In the genomic region with DNA sequence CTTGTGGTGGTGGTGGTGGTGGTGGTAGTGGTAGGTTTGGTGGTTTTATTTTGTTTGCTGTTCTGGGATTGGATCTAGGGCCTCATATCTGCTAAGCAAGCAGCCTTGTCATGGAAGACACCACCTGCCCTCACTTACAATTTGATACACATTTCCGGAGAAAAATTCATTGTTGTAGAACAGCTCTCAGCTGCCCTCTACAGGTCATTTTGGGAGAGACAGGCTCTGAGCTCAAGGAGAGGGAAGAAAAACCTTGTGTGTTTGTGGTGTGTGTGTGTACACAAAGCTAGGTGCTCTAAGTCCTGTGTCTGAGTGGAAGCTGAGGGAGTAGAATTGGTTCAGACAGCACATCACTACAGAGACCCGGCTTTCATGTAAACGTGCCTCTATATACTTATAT, we compare ENCODE assay signal across 10 mouse cellular contexts. TPM values are rescaled to one million over a fixed set of nuclear protein-coding genes. Genes with fewer than 3 reads are reported as not detected.
A peak's percentile ranks its signal among the peaks of the same experiment; 100 is the strongest.
DNase-seq lines count a peak whose midpoint lies in the region; ATAC-seq and TF ChIP-seq lines count a peak whose summit lies in the region.
"Had no signal": no experiment of that assay in that cellular context is flagged by ENCODE, and none has a peak within 500 bp of the region (broad histone marks: within the 10 kb centered on the region; RNA-seq: fewer than 3 reads in every experiment).

No protein-coding gene starts in this region.

- H3K27me3 ChIP-seq in kidney, embryonic 15.5 days, result no peaks in the 10 kb centered on the region
- H3K27me3 ChIP-seq in midbrain, embryonic 13.5 days, result no peaks in the 10 kb centered on the region
- H3K27me3 ChIP-seq: embryonic facial prominence, embryonic 13.5 days; limb, embryonic 13.5 days had no signal

- DNase-seq in kidney, adult 18-20 months, result peak; percentile 68
- peak; percentile 67 for DNase-seq in ES-CJ7 (ENCODE audit: low read depth, low spot score)
- peak; percentile 72 for DNase-seq in c-Kit-positive CD71-positive TER-119-positive erythroid progenitor cells, embryonic 14.5 days (ENCODE audit: low spot score)
- peak; percentile 65 for DNase-seq in forelimb bud, embryonic 11.5 days (ENCODE audit: low read depth, low spot score)
- peak in 1 of 2 experiments; percentile 72 for DNase-seq in layer of hippocampus, adult 2 months (ENCODE audit: low spot score in 2 of 2)
- peak; percentile 43 to 75 for DNase-seq in thymus, postnatal 10 days (ENCODE audit: low spot score in 2 of 2)

- TF ChIP-seq CTCF in layer of hippocampus, adult 2 months (conservative IDR thresholded peaks at IDR 0.05), result peak; percentile 93

- H3K4me2 ChIP-seq in kidney, embryonic 15.5 days, result no peak overlapping the region
- no peak overlapping the region for H3K4me2 ChIP-seq in midbrain, embryonic 13.5 days (replicated peaks)
- H3K4me2 ChIP-seq: embryonic facial prominence, embryonic 13.5 days; limb, embryonic 13.5 days had no signal

- H3K9ac ChIP-seq in kidney, embryonic 15.5 days, result no peak overlapping the region
- no peak overlapping the region for H3K9ac ChIP-seq in midbrain, embryonic 13.5 days (replicated peaks)
- H3K9ac ChIP-seq: embryonic facial prominence, embryonic 13.5 days; limb, embryonic 13.5 days had no signal

- ATAC-seq in kidney, embryonic 15.5 days (replicated peaks; ENCODE audit: low FRiP score), result no peak
- no peak for ATAC-seq in midbrain, embryonic 13.5 days

- H3K36me3 ChIP-seq in kidney, embryonic 15.5 days, result no peaks in the 10 kb centered on the region
- H3K36me3 ChIP-seq in midbrain, embryonic 13.5 days, result no peaks in the 10 kb centered on the region
- H3K36me3 ChIP-seq: embryonic facial prominence, embryonic 13.5 days; limb, embryonic 13.5 days had no signal

- H3K9me3 ChIP-seq in kidney, embryonic 15.5 days (replicated peaks), result no peaks in the 10 kb centered on the region
- H3K9me3 ChIP-seq in midbrain, embryonic 13.5 days, result no peaks in the 10 kb centered on the region
- H3K9me3 ChIP-seq: embryonic facial prominence, embryonic 13.5 days; limb, embryonic 13.5 days had no signal

- peaks cover 2% of the 10 kb centered on the region for H3K4me1 ChIP-seq in kidney, embryonic 15.5 days
- peaks cover 11% of the 10 kb centered on the region for H3K4me1 ChIP-seq in midbrain, embryonic 13.5 days (replicated peaks)

- H3K27ac ChIP-seq in kidney, embryonic 15.5 days, result no peak overlapping the region
- H3K27ac ChIP-seq in layer of hippocampus, adult 2 months, result no peak overlapping the region
- peak overlapping the region; percentile 65; the same call in 1 of the 2 replicates for H3K27ac ChIP-seq in midbrain, embryonic 13.5 days
- H3K27ac ChIP-seq: embryonic facial prominence, embryonic 13.5 days; limb, embryonic 13.5 days had no signal

- no peak overlapping the region for H3K4me3 ChIP-seq in kidney, embryonic 15.5 days (replicated peaks)
- H3K4me3 ChIP-seq in layer of hippocampus, adult 2 months, result no peak overlapping the region
- no peak overlapping the region for H3K4me3 ChIP-seq in midbrain, embryonic 13.5 days (replicated peaks)
- H3K4me3 ChIP-seq: embryonic facial prominence, embryonic 13.5 days; limb, embryonic 13.5 days had no signal

- WGBS in kidney, embryonic 15.5 days, result 7% methylated on average over 3 of the region's 3 CpGs
- 2% methylated on average over 3 of the region's 3 CpGs for WGBS in midbrain, embryonic 13.5 days

RNA-seq across cellular contexts. Expression of a gene that starts 4.0 kb away (rescaled TPM):
- 673 and 729 TPM in 2 replicates for polyA plus RNA-seq in kidney, embryonic 15.5 days (2015; fragmentation: Nextera tagmentation; extraction: Ambion mirVana)
- 100 to 1,000 TPM; 372 to 376 TPM for total RNA-seq in layer of hippocampus, adult 2 months (2021)
- 809 and 819 TPM in 2 replicates for polyA plus RNA-seq in midbrain, embryonic 13.5 days (2015; fragmentation: Nextera tagmentation; extraction: Ambion mirVana)

RNA-seq across cellular contexts. Expression of a gene that starts 13.3 kb away (rescaled TPM):
- polyA plus RNA-seq in kidney, embryonic 15.5 days (2015; fragmentation: Nextera tagmentation; extraction: Ambion mirVana), result 5.6 and 6.0 TPM in 2 replicates
- total RNA-seq in layer of hippocampus, adult 2 months (2021), result 10 to 100 TPM in 1 of 2 experiments, 1 to 10 TPM in 1; 9.5 to 10.2 TPM
- polyA plus RNA-seq in midbrain, embryonic 13.5 days (2015; fragmentation: Nextera tagmentation; extraction: Ambion mirVana), result 19.5 and 27.6 TPM in 2 replicates

RNA-seq across cellular contexts. Expression of a gene that starts 20.2 kb away (rescaled TPM):
- 18.1 and 19.0 TPM in 2 replicates for polyA plus RNA-seq in kidney, embryonic 15.5 days (2015; fragmentation: Nextera tagmentation; extraction: Ambion mirVana)
- total RNA-seq in layer of hippocampus, adult 2 months (2021), result 10 to 100 TPM; 19.9 to 25.7 TPM
- polyA plus RNA-seq in midbrain, embryonic 13.5 days (2015; fragmentation: Nextera tagmentation; extraction: Ambion mirVana), result 23.2 and 24.2 TPM in 2 replicates

RNA-seq across cellular contexts. Expression of a gene that starts 35.5 kb away (rescaled TPM):
- 51.9 and 53.3 TPM in 2 replicates for polyA plus RNA-seq in kidney, embryonic 15.5 days (2015; fragmentation: Nextera tagmentation; extraction: Ambion mirVana)
- 10 to 100 TPM; 72.5 to 77.6 TPM for total RNA-seq in layer of hippocampus, adult 2 months (2021)
- polyA plus RNA-seq in midbrain, embryonic 13.5 days (2015; fragmentation: Nextera tagmentation; extraction: Ambion mirVana), result 72.2 and 79.2 TPM in 2 replicates

RNA-seq across cellular contexts. Expression of a gene that starts 43.6 kb away (rescaled TPM):
- polyA plus RNA-seq in kidney, embryonic 15.5 days (2015; fragmentation: Nextera tagmentation; extraction: Ambion mirVana), result 74.5 and 85.5 TPM in 2 replicates
- 10 to 100 TPM; 22.5 to 26.3 TPM for total RNA-seq in layer of hippocampus, adult 2 months (2021)
- polyA plus RNA-seq in midbrain, embryonic 13.5 days (2015; fragmentation: Nextera tagmentation; extraction: Ambion mirVana), result 54.2 and 57.5 TPM in 2 replicates
